Mouse (Mus musculus): ENCODE results near the gene Yipf7.

Gene Yipf7

DNA sequence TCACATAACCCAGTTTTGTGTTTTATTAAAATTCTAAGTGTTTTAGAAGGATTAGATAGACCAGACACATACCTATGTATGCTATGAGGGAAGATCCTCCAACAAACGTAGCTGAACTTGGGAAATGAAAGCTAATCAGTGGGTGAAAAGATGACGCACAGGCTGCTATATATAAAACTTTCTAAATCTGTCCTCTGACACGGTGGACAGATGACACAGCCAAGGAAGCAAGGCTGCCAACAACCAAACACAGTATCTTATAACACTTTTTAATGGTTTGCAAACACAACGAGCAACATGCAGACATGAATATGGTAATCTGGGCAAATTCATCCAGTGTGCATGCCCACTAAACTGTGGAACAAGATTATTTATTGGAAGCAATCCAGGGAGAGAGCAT lies at the start of gene Yipf7:
TSS of gene Yipf7 (minus strand) at position 160 of the 400 bp plus-strand sequence.
- DNase-seq, result peak; percentile 30

- peak; percentile 83 for DNase-seq
These were observed 49.4 kb upstream of the Yipf7 start, which contains the start of gene Gnpda2 for GRCm38 (mm10) chr5:69591640-69592461. TSS of gene Gnpda2 (minus strand) at chr5:69592340.

- peak; percentile 12 for DNase-seq
These were observed 15.0 kb upstream of the Yipf7 start for GRCm38 (mm10) chr5:69557404-69557935.

- peak; percentile 94 for DNase-seq
These were observed 14.4 kb upstream of the Yipf7 start, which contains the start of gene Guf1 for GRCm38 (mm10) chr5:69556628-69557403. TSS of gene Guf1 (plus strand) at chr5:69556923.

- no peak for DNase-seq
These were observed 768 bp downstream of the Yipf7 start for GRCm38 (mm10) chr5:69541680-69542079.

GRCm38 (mm10) chr5:69523944-69524343 lies 18.5 kb downstream of the Yipf7 start:
- DNase-seq, result no peak

DNA sequence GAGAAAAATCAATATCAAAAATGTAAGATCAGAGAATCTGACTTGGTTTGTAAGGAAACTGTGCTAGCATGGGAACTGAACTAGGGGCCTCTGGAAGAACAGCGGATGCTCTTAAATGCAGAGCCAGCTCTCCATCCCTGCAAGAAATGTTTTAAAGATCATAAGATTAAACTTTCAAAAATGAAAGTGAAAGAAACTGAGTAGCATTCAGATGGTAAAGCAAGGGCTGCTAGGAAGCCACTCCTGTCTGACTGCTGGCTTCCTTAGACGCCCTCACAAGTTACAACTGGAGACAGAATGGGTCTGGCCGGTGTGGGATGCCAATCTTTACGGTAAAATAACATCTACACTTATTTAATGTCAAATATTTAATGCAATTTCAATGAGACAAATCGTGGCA lies 20.4 kb downstream of the Yipf7 start:
- DNase-seq, result no peak

DNA sequence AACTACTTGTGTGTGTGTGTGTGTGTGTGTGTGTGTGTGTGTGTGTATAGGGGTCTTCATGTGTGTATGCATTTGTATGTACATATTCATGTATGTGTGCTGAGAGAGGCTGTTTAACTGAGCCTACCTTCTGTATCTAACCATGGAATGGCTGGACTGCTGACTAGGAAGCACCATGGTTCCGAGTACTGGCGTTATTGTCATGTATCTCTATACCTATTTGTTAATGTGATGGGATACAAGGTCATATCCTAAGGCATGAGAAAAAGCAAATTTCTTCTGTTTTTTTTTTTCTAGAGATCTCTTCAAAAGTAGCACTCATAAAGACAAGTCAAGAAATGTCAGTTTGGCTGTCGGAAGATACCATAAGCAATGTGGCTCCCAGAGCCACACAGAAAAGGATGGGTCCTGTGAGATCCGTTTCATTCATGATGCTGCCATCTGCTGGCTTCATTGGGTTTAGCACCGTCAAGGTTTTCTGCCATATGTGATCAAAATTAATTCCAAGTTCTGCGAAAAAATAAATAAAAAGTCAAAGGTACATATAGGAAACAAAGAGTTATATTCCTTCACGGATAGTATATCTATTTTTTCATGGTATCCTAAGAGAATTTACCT lies 21.7 kb downstream of the Yipf7 start:
- peak; percentile 55 for DNase-seq

DNA sequence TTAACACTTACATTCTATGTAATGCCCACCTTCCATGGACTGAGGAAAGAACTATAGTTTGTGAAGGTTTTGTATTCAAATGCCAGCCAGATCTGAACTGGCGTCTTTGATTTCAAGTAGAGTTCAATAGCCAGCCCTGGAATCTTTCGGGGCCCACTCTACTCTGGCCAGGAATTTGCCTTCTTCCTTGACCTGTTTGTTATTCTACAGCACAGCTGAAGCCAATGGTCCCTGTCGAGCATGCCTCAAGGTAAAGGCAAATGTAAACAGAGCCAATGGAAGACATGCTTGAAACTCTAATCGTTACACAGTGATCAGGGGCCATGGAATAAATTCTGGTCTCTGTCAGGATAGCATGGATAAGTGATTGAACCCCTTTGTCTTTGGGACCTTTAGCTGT lies 30.2 kb downstream of the Yipf7 start:
- no peak for DNase-seq

GRCm38 (mm10) chr5:69511631-69512030 lies 30.8 kb downstream of the Yipf7 start:
- DNase-seq, result no peak

- DNase-seq, result no peak
These were observed 35.4 kb downstream of the Yipf7 start for GRCm38 (mm10) chr5:69507045-69507444.

GRCm38 (mm10) chr5:69489046-69489445 lies 53.4 kb downstream of the Yipf7 start:
- no peak for DNase-seq

- DNase-seq, result no peak
These were observed 74.9 kb downstream of the Yipf7 start for GRCm38 (mm10) chr5:69467520-69467919.

Data from cerebellum, adult 11 months (tissue).